Mouse (Mus musculus) CH12F3 (cell line): ENCODE data around the gene Siglec1.

Experiments
- in situ Hi-C: fragments of 300-500 bp; cut with MboI; formaldehyde crosslinking; loops from 2 replicates; pipeline ENCODE4 v1.14.3; 2020; ENCODE audit warnings: low sequenced_read_pairs

Siglec1 gene

DNA sequence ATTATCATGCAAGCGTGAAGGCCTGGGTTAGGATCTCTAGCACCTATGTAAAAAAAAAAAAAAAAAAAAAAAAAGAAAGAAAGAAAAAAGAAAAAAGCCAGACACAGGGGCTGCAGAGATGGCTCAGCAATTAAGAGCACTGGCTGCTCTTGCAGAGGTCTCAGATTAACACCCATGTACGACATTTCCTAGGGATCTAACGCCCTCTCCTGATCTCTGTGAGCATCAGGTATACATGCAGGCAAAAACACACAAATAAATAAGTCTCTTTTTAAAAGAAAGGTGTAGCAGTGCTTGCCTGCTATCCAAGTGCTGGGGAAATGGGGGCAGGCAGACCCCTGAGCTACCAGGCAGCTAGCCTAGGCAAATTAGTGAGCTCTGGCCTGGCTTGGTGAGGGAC, 15.0 kb upstream of the Siglec1 start:
- in situ Hi-C loops = no loop called here

DNA sequence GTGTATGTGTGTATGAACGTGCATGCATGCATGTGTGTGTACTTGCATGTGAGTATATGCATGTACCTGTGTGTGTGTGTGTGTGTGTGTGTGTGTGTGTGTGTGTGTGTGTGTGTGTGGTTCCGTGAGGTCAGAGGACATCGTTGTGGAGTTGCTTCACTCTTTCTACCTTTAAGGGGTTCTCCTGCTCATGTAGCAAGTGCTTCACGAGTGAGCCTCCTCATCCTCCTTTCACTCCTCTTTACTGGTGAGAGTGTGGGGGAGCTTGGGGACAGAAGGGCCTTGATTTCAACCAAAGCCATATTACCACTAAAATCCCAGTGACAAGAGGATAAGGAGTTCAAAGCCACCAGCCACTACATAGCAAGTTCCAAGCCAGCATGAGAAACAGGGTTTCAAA, 10.5 kb upstream of the Siglec1 start:
- in situ Hi-C loops = loop anchor here (10.0 to 25.0 kb wide), 3 partner anchors 158 to 415 kb away; no protein-coding TSS in a partner anchor

DNA sequence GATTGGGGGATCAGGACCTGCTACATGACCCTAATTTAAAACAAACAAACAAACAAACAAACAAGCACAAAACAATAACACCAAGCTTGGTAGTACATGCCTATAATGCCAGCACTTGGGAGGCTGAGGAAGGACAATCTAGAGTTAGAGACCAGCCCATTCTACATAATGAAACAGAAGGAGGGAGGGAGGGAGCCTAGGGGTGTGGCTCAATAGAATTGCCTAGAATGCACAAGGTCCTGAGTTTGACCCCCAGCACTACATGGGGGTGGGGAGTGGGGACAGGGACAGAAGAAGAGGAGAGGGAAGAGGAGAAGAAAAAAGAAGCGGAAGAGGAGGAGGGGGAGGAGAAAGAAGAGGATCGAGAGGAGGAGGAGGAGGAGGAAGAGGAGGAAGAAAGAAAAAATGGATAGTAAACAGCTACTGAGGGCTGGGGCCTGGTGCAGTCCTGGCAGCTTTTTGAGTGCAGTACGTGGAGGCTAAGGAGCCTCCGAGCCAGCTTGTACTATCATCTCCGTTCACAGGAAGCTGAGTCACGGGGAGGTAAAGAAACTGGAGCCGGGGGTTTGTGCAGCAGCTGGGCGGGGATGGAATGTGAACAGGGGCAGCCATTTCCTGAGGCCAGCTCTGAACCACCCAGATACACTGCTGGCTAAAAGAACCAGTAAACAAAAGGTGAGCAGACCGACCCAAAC, 9.7 kb upstream of the Siglec1 start:
- in situ Hi-C loops = loop anchor here (10.0 to 25.0 kb wide), 3 partner anchors 159 to 416 kb away; no protein-coding TSS in a partner anchor

DNA sequence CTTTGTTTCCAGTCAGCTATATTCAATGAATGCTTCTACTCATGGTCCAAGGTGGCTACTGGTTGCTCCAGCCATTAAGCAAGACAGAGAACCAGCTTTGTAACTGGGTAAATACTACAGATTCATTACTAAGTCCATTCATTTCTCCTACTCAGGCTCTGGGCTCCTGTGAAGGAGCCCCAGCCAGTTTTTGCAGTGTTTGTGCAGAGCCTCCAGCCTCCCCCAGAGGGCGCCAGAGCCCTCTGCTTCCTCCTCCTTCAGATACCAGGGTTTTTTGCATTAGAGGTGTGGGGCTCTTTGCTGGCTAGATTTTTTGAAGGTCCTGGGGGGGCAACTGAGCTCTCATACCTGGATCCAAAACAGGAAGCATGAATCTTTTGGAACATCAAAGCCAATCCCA, 8.3 kb upstream of the Siglec1 start:
- in situ Hi-C loops = loop anchor here (10.0 to 25.0 kb wide), 3 partner anchors 160 to 417 kb away; no protein-coding TSS in a partner anchor

DNA sequence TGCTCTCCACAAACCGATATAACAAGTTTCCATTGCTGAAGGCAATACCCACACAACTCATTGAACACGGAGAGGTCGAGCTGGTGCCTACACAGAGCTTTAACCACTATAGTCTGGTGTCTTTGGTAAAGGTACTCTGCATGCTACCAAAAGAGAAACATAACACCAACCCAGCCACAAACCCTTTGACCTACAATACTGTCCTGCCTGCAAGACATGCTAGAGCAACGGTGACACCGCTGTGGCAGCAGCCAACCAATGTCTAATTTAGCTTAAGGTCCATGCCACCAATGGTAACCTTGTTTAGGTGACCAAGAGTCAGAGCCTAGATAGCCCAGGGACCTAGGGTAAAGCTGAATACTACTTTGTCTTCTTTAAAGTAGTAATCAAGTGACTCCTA, 7.0 kb upstream of the Siglec1 start:
- in situ Hi-C loops = loop anchor here (10.0 to 25.0 kb wide), 3 partner anchors 161 to 419 kb away; no protein-coding TSS in a partner anchor

DNA sequence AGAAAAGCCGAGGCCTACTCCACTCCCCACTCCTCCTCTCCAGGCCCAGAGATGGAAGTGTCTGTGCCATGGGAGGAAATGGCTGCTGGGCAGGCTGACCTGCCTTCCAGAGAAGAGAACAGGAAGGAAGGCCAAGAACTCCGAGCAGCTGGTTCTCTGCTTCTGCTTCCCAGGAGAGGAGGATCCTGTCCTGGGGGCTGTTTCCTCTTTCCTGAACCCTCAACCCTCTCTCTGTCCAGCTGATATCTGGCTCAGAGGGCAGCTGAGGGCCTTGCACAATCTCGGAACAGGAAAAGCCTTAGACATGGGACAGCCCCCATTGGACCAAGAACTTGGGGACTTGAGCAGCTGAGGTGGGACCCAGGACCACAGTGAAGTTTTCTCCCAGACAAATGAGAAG, 4.3 kb upstream of the Siglec1 start:
- in situ Hi-C loops = loop anchor here (10.0 to 25.0 kb wide), 3 partner anchors 164 to 421 kb away; no protein-coding TSS in a partner anchor

DNA sequence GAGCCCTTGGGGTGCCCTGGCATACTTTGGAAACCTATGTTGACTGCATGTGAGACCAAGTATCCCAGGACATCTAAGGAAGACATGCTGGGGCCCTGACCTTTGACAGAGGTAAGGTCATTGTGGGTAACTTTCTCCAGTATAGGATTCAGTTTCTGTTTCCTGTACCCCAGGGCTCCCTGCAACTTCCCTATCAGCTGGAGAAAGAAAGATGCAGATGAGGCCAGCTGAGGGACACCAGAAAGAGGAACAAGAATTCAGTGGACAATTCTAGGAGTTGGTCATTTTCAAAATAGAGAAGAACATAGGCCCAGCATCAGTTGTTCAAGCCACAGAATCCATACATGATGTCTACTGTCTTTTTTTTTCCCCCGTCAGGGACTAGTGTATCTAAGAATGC, 3.1 kb upstream of the Siglec1 start:
- in situ Hi-C loops = loop anchor here (10.0 to 25.0 kb wide), 3 partner anchors 165 to 423 kb away; no protein-coding TSS in a partner anchor

DNA sequence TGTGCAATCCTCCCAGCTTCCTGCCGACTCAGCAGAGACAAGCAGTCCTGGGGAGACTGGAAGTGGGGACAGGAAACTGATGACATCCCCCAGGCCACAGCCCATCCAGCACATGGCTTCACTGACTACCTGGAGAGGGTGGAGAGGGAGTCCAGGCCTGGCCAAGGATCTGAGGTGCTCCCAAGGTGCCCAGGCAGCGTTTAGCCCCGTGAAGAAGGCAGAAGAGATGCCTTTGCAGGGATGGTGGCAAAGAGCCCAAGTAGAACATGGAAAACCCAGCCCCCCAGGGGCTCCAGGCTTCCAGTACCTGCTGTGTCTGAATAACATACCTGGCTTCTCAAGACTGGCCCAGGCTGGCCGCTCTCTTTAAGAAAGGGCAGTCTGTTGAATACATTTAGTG, 2.0 kb upstream of the Siglec1 start:
- in situ Hi-C loops = loop anchor here (25.0 kb wide), 1 partner anchor 424 kb away; no protein-coding TSS in a partner anchor

DNA sequence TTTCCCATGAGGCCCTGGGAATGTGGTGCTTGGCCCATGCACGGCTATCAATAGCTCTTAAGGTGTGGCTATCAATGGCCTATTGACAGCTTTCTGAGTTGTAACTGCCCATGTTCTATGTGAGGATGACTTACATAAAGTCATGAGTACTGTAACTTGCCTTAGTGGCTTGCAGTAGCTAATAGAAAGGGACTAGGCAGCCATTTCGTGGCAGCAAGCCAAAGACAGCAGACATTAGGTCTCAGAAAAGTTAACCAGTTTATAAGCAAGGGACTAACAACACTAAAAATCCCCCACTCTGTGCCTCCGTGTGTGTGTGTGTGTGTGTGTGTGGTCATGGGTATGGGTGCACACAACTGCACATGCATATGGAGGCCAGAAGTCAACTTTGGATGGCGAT, 2.4 kb downstream of the Siglec1 start:
- in situ Hi-C loops = loop anchor here (25.0 kb wide), 1 partner anchor 428 kb away; no protein-coding TSS in a partner anchor

DNA sequence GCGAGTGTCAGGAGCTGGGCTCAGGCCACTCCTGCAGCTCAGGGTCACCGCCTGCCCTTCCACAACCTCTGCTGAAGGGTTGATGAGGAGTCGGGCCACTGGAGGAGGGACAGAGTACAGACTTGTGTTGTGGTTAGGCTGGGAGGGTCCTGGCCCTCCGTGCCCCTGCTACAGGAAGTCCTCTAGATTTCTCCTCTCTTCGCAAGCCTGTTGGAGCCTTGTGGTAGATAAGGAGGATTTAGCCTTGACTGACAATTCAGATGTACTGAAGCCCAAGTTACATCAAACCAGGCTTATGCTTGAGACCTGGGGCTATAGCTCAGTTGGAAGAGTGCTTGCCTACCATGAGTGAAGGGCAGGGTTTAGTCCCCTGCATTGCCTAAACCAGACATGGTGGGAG, 6.1 kb downstream of the Siglec1 start:
- in situ Hi-C loops = loop anchor here (25.0 kb wide), 1 partner anchor 432 kb away; no protein-coding TSS in a partner anchor

DNA sequence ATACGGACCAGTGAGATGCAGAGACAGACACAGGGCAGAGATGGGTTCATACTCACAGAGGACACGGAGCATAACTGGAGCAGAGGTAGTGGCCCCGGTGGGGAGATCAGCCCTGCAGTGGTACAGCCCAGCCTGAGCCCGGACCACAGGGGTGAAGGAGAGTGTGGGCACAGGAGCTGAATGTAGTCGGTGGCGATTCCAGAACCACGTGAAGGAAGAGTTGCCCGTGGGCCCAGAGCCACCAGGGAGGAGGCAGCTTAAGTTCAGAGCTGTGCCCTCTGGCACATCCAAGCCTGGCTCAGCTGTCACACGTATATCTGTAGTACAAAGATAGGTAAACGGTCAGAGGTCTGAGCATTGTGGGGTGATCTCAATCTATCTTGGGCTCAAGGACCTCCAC, 14.0 kb downstream of the Siglec1 start:
- in situ Hi-C loops = no loop called here

DNA sequence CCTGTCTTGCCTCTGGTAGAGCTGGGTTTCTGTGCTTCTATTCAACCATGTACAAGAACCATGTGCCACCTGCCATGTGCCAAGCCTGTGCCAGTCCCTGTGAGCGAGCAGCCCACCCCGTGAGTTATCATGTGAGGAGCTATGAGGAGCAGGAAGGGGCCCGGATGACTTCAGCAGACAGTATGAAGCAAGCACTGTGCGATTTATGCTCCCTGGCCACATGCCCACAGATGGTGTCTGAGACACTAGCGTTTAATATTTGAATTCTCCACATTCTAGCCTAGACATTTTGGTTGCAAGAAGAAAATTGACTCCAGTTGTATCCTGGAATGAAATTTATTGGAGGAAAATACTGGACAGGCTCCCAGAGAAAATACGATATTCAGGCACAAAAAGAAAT, 19.1 kb downstream of the Siglec1 start:
- in situ Hi-C loops = no loop called here

DNA sequence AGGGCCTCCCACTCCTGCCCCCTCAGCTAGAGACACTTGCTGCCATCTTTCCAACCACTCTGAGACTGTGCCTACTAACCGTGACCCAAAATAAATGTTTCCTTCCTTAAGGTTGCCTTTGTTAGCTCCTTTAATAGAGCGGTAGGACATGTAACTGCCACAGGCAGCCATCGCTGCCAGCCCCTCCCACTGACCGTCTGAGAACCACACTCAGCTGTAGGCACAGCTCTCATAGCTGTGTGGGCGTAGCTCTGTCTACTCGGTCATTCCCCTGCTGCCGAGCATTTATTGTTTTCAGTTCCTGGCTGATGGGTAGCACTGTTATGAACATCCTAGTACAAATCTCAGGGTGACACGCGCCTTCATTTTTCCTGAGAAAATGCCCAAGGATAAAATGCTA, 20.2 kb downstream of the Siglec1 start:
- in situ Hi-C loops = no loop called here

DNA sequence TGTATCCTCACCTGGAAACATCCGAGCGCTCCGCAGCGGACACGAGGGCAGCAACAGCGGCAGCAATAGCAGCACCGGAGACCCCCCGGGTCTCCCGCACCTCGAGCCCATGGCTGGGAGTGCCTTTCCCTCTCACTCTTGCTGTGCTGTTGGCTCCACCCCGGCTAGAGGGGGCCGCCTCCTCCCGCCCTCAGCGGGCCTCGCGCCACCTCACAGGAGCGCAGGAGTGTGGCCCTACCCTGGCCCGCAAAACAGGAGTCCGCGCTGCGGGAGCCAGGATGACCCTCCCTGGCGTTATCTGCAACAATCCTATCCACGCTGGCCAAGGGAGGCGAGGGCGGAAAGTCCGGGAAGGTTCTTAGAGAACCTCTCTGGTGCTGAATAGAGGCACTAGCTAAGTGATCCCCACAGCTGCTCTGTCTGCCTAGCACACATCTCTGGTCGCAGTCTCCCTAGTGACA, 23.1 kb downstream of the Siglec1 start, which contains the start of gene Adam33:
Gene Adam33 (minus strand): TSS at position 411 of the 461 bp plus-strand sequence.
- in situ Hi-C loops = no loop called here

DNA sequence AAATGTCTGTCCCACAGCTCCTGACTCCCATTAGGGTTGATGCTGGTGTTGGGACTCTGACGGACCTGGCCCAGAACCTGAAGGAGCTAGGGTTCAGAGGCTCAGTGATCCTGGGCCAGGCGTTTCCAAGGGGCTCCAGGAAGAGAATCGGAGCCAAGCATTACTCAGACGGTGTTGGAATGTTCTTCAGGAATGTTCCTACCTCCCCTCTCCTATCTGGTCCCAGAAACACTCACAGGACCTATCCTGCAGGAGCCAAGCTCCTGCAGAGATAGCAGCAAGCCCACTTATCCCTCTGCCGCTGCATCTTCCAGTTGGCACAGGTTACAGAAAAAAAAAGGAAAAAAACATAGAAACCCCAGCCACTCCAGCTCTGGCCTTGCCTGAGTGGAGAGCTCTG, 25.0 kb downstream of the Siglec1 start:
- in situ Hi-C loops = no loop called here

DNA sequence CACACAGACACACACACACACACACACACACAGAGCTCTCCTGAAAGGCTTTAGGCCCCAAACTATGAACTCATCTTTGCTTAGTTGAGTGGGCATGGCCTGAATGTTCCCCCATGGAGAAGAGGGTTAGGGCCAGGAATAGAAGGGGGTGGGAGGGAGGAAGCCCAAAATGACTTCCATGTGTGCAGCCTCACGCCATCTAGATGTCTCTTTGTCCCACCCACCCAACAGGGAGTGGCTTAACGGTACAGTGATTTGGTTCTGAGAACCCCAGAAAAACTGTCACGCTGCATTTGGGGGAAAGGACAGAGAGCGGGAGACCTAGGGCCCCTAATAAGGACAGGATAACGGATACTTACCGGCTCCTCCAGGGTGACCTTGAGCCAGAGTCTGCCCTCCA, 25.8 kb downstream of the Siglec1 start:
- in situ Hi-C loops = no loop called here

DNA sequence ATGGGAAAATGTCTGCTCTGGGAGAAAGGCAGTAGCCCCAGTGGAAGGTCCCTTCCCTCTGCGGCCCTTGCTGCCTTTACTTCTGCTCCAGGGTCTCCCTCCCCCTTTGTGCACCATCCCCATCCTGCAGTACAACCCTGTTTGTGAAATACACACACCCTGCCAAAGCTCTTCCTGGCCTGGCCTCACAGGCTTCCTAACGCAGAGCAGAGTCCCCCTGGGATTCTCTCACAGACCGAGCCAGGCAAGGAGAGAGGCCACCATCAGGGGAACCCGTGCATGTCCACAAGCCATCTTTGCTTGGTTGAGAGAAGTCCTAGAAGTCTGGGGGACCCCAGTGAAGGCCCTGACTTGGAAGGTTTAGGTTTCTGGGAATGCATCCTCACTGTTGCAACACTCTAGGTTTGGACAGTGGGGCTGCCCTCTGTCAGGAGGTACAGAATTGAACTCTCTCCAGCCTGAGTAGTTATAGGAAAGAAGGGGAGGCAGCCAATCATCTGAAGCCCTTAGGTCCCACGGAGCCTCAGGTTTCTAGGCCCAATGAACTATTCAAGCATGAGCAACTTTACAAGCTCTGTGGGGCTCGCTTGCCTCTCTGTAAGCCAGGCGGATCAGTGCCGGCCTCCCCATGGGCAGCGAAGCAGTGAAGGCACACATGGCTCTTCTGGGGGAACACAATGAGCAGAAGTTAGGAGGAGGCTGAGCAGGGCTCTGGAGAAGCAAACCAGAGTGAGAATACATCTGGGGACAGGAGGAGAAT, 26.6 kb downstream of the Siglec1 start:
- in situ Hi-C loops = no loop called here

DNA sequence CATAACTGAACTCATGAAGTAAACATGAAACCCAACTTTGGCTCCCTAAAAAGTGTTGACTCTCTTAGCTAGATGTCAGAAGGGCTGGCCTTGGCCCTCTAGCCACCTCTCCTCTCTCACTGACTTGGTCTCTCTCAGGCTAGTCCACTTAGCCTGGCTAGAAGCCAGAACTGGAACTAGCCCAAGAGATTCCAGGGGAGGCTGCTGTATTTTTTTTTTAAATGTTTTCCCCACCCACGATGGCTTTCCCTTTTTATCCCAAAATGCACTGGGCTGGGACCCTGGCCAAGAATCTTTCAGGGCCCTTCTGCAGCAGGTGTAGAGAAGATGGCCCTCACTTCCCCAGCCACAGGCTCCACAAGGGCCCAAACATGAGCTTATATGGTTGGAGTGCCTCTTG, 27.2 kb downstream of the Siglec1 start:
- in situ Hi-C loops = no loop called here

DNA sequence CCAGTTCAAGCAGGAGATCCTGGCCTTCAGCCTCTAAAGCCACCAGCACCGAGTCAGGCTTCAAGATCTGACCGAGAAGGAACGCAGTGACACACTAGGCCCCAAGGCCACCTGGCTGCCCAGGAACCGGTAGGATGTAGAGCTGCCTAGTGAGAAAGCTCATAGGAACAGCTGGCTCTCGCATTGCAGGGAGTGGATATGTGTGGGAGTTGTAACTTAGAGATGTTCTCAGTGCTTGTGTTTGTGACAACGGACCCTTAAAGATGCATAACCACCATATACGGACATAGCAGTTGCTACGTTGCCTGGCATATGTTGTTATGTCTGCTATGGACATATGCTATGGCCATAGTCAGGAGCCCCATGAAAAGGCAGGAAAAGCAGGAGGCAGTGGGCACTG, 27.9 kb downstream of the Siglec1 start:
- in situ Hi-C loops = no loop called here

DNA sequence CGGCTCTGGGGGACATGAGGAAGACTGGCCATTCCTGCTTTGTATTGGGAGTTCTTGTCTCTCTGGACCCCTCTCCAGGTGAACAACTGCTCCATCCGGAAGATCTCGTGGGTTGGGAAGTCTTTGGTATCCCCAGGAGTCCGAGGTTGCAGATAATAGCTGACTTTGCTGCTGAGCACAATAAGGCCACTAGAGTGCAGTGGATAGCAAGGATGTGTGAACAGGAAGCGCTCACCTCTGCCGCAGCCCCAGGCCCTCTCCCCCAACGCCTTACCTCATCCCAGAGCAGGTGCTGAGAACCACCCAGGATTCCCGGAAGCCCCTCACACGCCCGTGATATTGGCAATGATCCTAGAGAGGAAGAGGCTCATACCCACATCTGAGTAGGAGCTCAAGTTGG, 30.4 kb downstream of the Siglec1 start:
- in situ Hi-C loops = no loop called here

DNA sequence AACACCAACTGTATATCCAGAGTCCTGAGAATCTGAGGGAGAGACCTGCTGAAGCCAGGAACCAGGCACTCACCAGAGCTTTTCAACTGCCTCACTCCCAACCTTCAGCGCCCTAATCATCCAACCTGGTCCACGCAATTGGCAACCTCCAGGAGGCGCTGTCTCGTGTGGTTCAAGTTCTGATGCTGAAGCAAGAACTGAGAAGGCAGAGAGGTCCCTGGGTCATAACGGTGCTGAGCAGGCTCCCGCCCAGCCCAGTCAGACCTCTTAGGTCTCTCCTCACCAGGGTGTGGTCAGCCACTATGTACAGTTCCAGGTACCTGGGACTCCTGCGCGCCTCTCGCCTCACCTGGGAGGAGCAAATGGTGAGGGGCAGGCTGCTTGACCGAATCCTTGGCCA, 30.9 kb downstream of the Siglec1 start:
- in situ Hi-C loops = no loop called here
